Mouse (Mus musculus): Measurements from ENCODE around the gene Usp11. TPM values are rescaled to one million over a fixed set of nuclear protein-coding genes. Genes with fewer than 3 reads are reported as not detected.

Usp11 gene
- total RNA-seq, 2 experiments from 2014 or later, result 24.4 to 35.7 TPM

DNA sequence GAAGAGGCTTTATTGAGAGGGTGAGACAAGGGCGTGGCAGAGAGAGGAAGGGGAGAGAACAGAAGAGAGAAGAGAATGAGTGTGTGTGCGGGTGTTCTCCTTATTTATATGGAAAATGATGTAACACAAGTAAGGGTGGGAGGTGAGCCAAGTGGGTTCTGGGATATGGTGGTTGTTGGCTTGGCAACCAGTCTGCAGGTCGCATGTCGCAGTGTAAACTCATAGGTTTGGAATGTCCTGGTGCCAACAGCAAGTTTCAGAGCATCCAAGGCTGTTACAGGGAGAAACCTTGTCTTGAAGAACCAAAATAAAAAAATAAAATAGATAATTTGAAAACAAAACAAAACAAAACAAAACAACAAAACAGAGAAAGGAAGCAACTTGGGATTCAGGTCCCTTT is 57.5 kb downstream of the Usp11 start:
- ATAC-seq (replicated peaks; ENCODE audit: low FRiP score, low TSS enrichment, poor library complexity, severe bottlenecking), result no peak

Other genes starting within 250 kb of the Usp11 start
- not detected in 2 replicates for gene Rgn, start 154.1 kb upstream of the Usp11 start, total RNA-seq (2014; fragmentation: Nextera tagmentation)
- gene Rgn, start 154.1 kb upstream of the Usp11 start, total RNA-seq (2017), result not detected in 2 replicates
- 45.7 and 53.3 TPM in 2 replicates for gene Rbm10, start 86.4 kb upstream of the Usp11 start, total RNA-seq (2014; fragmentation: Nextera tagmentation)
- 82.8 and 85.8 TPM in 2 replicates for gene Rbm10, start 86.4 kb upstream of the Usp11 start, total RNA-seq (2017)
- gene Ndufb11, start 86.3 kb upstream of the Usp11 start, total RNA-seq (2014; fragmentation: Nextera tagmentation), result 119 and 157 TPM in 2 replicates
- gene Ndufb11, start 86.3 kb upstream of the Usp11 start, total RNA-seq (2017), result 53.5 and 68.7 TPM in 2 replicates
- gene Uba1, start 45.6 kb upstream of the Usp11 start, total RNA-seq (2014; fragmentation: Nextera tagmentation), result 241 and 270 TPM in 2 replicates
- gene Uba1, start 45.6 kb upstream of the Usp11 start, total RNA-seq (2017), result 172 and 234 TPM in 2 replicates
- 82.1 and 92.3 TPM in 2 replicates for gene Cdk16, start 16.0 kb upstream of the Usp11 start, total RNA-seq (2014; fragmentation: Nextera tagmentation)
- 18.3 and 22.2 TPM in 2 replicates for gene Cdk16, start 16.0 kb upstream of the Usp11 start, total RNA-seq (2017)
- 101 and 125 TPM in 2 replicates for gene Araf, start 93.9 kb downstream of the Usp11 start, total RNA-seq (2014; fragmentation: Nextera tagmentation)
- gene Araf, start 93.9 kb downstream of the Usp11 start, total RNA-seq (2017), result 33.5 and 40.7 TPM in 2 replicates
- not detected in 2 replicates for gene Timp1, start 166.3 kb downstream of the Usp11 start, total RNA-seq (2014; fragmentation: Nextera tagmentation)
- gene Timp1, start 166.3 kb downstream of the Usp11 start, total RNA-seq (2017), result not detected in 2 replicates
- not detected in 2 replicates for gene Syn1, start 217.1 kb downstream of the Usp11 start, total RNA-seq (2014; fragmentation: Nextera tagmentation)
- gene Syn1, start 217.1 kb downstream of the Usp11 start, total RNA-seq (2017), result 0.46 TPM in 1 of 2 replicates, not detected in the other
- gene Cfp, start 227.6 kb downstream of the Usp11 start, total RNA-seq (2014; fragmentation: Nextera tagmentation), result 0.72 and 5.6 TPM in 2 replicates
- gene Cfp, start 227.6 kb downstream of the Usp11 start, total RNA-seq (2017), result 1.8 and 4.2 TPM in 2 replicates
- 5.3 and 9.8 TPM in 2 replicates for gene Elk1, start 246.7 kb downstream of the Usp11 start, total RNA-seq (2014; fragmentation: Nextera tagmentation)
- gene Elk1, start 246.7 kb downstream of the Usp11 start, total RNA-seq (2017), result 2.1 and 2.2 TPM in 2 replicates

Measured in megakaryocyte-erythroid progenitor cell, adult 5-6 weeks (primary cell).